Mouse (Mus musculus) cortical plate, adult 2 months (tissue): ENCODE data around the gene Vim.

Experiments
- CTCF ChIP-seq: fragments of 200-500 bp; IDR thresholded peaks from 2 replicates; pipeline ENCODE4 v1.5.1; 2011; ENCODE audit warnings: mild to moderate bottlenecking, control low read depth, low read length; ENCODE audit not compliant: insufficient read depth; ENCODE audit errors: extremely low read depth
- POLR2A ChIP-seq: fragments of 200-500 bp; IDR thresholded peaks from 2 replicates; pipeline ENCODE4 v1.6.1; 2011; ENCODE audit warnings: mild to moderate bottlenecking, low read length, control low read depth; ENCODE audit not compliant: insufficient read depth; ENCODE audit errors: extremely low read depth

GRCm38 (mm10) chr2:13539860-13540259 lies 33.9 kb upstream of the Vim start:
- no peak for TF ChIP-seq POLR2A
- TF ChIP-seq CTCF: no peak
